Mouse (Mus musculus) embryonic fibroblast, embryonic 13.5 days (primary cell): Measurements from ENCODE around the gene Ciao2b.

Experiments used
- CTCF ChIP-seq: IDR thresholded peaks from 2 replicates; pipeline ENCODE4 v1.5.1; 2011; ENCODE audit warnings: mild to moderate bottlenecking, control low read depth, low read length, moderate library complexity, borderline replicate concordance; ENCODE audit not compliant: insufficient read depth
- POLR2A ChIP-seq: IDR thresholded peaks from 2 replicates; pipeline ENCODE4 v1.6.1; 2011; ENCODE audit warnings: low read depth, mild to moderate bottlenecking, control low read depth, low read length, moderate library complexity

GRCm38 (mm10) chr8:104642324-104642654 lies 524 bp upstream of the Ciao2b start:
- TF ChIP-seq CTCF (no peak), POLR2A (0 out of 2 replicates have a peak, but pooled peaks have one; percentile 30)
